Mouse (Mus musculus): ENCODE measurements at regions not wholly inside any gene's neighbourhood (a gene's known extent, or its start where the extent isn't known, plus 50 kb on each side); places are given as distances from the start of the nearest gene placed in this dataset.

GRCm38 (mm10) chr1:102811401-102811800 is 1956.9 kb upstream of the Cdh20 start:
- no peak overlapping the region for H3K9ac ChIP-seq (ENCODE audit: low read depth, low read length)
- H3K4me3 ChIP-seq (replicated peaks; ENCODE audit: low read depth, low read length) = no peak overlapping the region
- ATAC-seq (replicated peaks; ENCODE audit: low FRiP score, low read depth) = no peak
- no peaks in the 10 kb centered on the region for H3K9me3 ChIP-seq (replicated peaks; ENCODE audit: low read length)
- H3K36me3 ChIP-seq (ENCODE audit: insufficient read depth, low read length) = no peaks in the 10 kb centered on the region
- WGBS = 61% methylated on average over 1 of the region's 1 CpGs
- no peak for DNase-seq (ENCODE audit: low spot score)
- no peak overlapping the region for H3K4me2 ChIP-seq (ENCODE audit: low read length)
- no peaks in the 10 kb centered on the region for H3K27me3 ChIP-seq (ENCODE audit: insufficient read depth, low read length)
- H3K4me1 ChIP-seq (replicated peaks; ENCODE audit: insufficient read depth, low read length) = no peaks in the 10 kb centered on the region
- H3K27ac ChIP-seq = no peak overlapping the region
- TF ChIP-seq CTCF (IDR thresholded peaks at IDR 0.05; ENCODE audit: low read depth) = no peak

- no peaks in the 10 kb centered on the region for H3K27me3 ChIP-seq (ENCODE audit: insufficient read depth, low read length)
- DNase-seq (ENCODE audit: low spot score) (peak; percentile 15), ATAC-seq (replicated peaks; ENCODE audit: low FRiP score, low read depth) (no peak)
- no peak overlapping the region for H3K9ac ChIP-seq (ENCODE audit: low read depth, low read length)
- no peak overlapping the region for H3K4me3 ChIP-seq (replicated peaks; ENCODE audit: low read depth, low read length)
- no peak overlapping the region for H3K4me2 ChIP-seq (ENCODE audit: low read length)
- no peak overlapping the region for H3K27ac ChIP-seq
- H3K36me3 ChIP-seq (ENCODE audit: insufficient read depth, low read length) = no peaks in the 10 kb centered on the region
- WGBS = 22% methylated on average over 9 of the region's 9 CpGs
- H3K9me3 ChIP-seq (replicated peaks; ENCODE audit: low read length) = no peaks in the 10 kb centered on the region
- TF ChIP-seq CTCF (IDR thresholded peaks at IDR 0.05; ENCODE audit: low read depth) = no peak
- H3K4me1 ChIP-seq (replicated peaks; ENCODE audit: insufficient read depth, low read length) = no peaks in the 10 kb centered on the region
Measured at GRCm38 (mm10) chr1:102825056-102825455, 1943.3 kb upstream of the Cdh20 start.

- Histone ChIP-seq H3K36me3 (ENCODE audit: insufficient read depth, low read length) (no peaks in the 10 kb centered on the region), H3K4me1 (replicated peaks; ENCODE audit: insufficient read depth, low read length) (no peaks in the 10 kb centered on the region), H3K9ac (ENCODE audit: low read depth, low read length) (no peak overlapping the region), H3K4me3 (replicated peaks; ENCODE audit: low read depth, low read length) (no peak overlapping the region), H3K4me2 (ENCODE audit: low read length) (no peak overlapping the region), H3K27ac (no peak overlapping the region), H3K27me3 (ENCODE audit: insufficient read depth, low read length) (no peaks in the 10 kb centered on the region), H3K9me3 (replicated peaks; ENCODE audit: low read length) (no peaks in the 10 kb centered on the region)
- ATAC-seq (replicated peaks; ENCODE audit: low FRiP score, low read depth) (no peak), DNase-seq (ENCODE audit: low spot score) (peak; percentile 1)
- 48% methylated on average over 1 of the region's 1 CpGs for WGBS
- TF ChIP-seq CTCF (IDR thresholded peaks at IDR 0.05; ENCODE audit: low read depth) = no peak
Measured at GRCm38 (mm10) chr1:102862418-102862817, 1905.9 kb upstream of the Cdh20 start.

- Histone ChIP-seq H3K9ac (ENCODE audit: low read depth, low read length) (no peak overlapping the region), H3K27ac (no peak overlapping the region), H3K27me3 (ENCODE audit: insufficient read depth, low read length) (no peaks in the 10 kb centered on the region), H3K4me2 (ENCODE audit: low read length) (no peak overlapping the region), H3K4me3 (replicated peaks; ENCODE audit: low read depth, low read length) (no peak overlapping the region), H3K9me3 (replicated peaks; ENCODE audit: low read length) (no peaks in the 10 kb centered on the region), H3K36me3 (ENCODE audit: insufficient read depth, low read length) (no peaks in the 10 kb centered on the region), H3K4me1 (replicated peaks; ENCODE audit: insufficient read depth, low read length) (no peaks in the 10 kb centered on the region)
- 93% methylated on average over 10 of the region's 10 CpGs for WGBS
- ATAC-seq (replicated peaks; ENCODE audit: low FRiP score, low read depth) = no peak
- no peak for DNase-seq (ENCODE audit: low spot score)
- TF ChIP-seq CTCF (IDR thresholded peaks at IDR 0.05; ENCODE audit: low read depth) = no peak
Measured at GRCm38 (mm10) chr1:102879109-102879508, 1889.2 kb upstream of the Cdh20 start.

- no peak for TF ChIP-seq CTCF (IDR thresholded peaks at IDR 0.05; ENCODE audit: low read depth)
- no peak overlapping the region for H3K27ac ChIP-seq
- WGBS = 92% methylated on average over 1 of the region's 1 CpGs
- H3K9me3 ChIP-seq (replicated peaks; ENCODE audit: low read length) = no peaks in the 10 kb centered on the region
- no peak overlapping the region for H3K4me3 ChIP-seq (replicated peaks; ENCODE audit: low read depth, low read length)
- DNase-seq (ENCODE audit: low spot score) = no peak
- no peaks in the 10 kb centered on the region for H3K27me3 ChIP-seq (ENCODE audit: insufficient read depth, low read length)
- no peak overlapping the region for H3K4me2 ChIP-seq (ENCODE audit: low read length)
- H3K9ac ChIP-seq (ENCODE audit: low read depth, low read length) = no peak overlapping the region
- no peaks in the 10 kb centered on the region for H3K4me1 ChIP-seq (replicated peaks; ENCODE audit: insufficient read depth, low read length)
- H3K36me3 ChIP-seq (ENCODE audit: insufficient read depth, low read length) = no peaks in the 10 kb centered on the region
- no peak for ATAC-seq (replicated peaks; ENCODE audit: low FRiP score, low read depth)
Measured at GRCm38 (mm10) chr1:102899174-102899573, 1869.2 kb upstream of the Cdh20 start.

GRCm38 (mm10) chr1:102923150-102923549 is 1845.2 kb upstream of the Cdh20 start:
- H3K4me1 ChIP-seq (replicated peaks; ENCODE audit: insufficient read depth, low read length) = no peaks in the 10 kb centered on the region
- H3K4me3 ChIP-seq (replicated peaks; ENCODE audit: low read depth, low read length) = no peak overlapping the region
- H3K36me3 ChIP-seq (ENCODE audit: insufficient read depth, low read length) = no peaks in the 10 kb centered on the region
- TF ChIP-seq CTCF (IDR thresholded peaks at IDR 0.05; ENCODE audit: low read depth) = no peak
- H3K9me3 ChIP-seq (replicated peaks; ENCODE audit: low read length) = no peaks in the 10 kb centered on the region
- no peak overlapping the region for H3K9ac ChIP-seq (ENCODE audit: low read depth, low read length)
- no peak for ATAC-seq (replicated peaks; ENCODE audit: low FRiP score, low read depth)
- H3K4me2 ChIP-seq (ENCODE audit: low read length) = no peak overlapping the region
- DNase-seq (ENCODE audit: low spot score) = no peak
- no peaks in the 10 kb centered on the region for H3K27me3 ChIP-seq (ENCODE audit: insufficient read depth, low read length)
- no peak overlapping the region for H3K27ac ChIP-seq
